Mouse (Mus musculus): ENCODE measurements at regions not wholly inside any gene's neighbourhood (a gene's known extent, or its start where the extent isn't known, plus 50 kb on each side); places are given as distances from the start of the nearest gene placed in this dataset.
"Not testable (repeated sequence)": the region's sequence is repeated elsewhere in the genome, so short reads cannot be mapped to it uniquely, and the experiment has no call there.

GRCm38 (mm10) chr2:116364136-116364535 is 298.5 kb upstream of the Meis2 start:
- no peak overlapping the region for H3K9ac ChIP-seq (ENCODE audit: low read length)
- no peaks in the 10 kb centered on the region for H3K36me3 ChIP-seq (ENCODE audit: control insufficient read depth, insufficient read depth, low read length)
- no peak overlapping the region for H3K27ac ChIP-seq (ENCODE audit: low read depth, low read length)
- 89% methylated on average over 2 of the region's 2 CpGs for WGBS
- H3K4me3 ChIP-seq (ENCODE audit: low read depth, low read length): no peak overlapping the region
- no peaks in the 10 kb centered on the region for H3K27me3 ChIP-seq (ENCODE audit: control insufficient read depth, insufficient read depth, low read length)
- H3K4me2 ChIP-seq (ENCODE audit: low read depth): no peak overlapping the region
- H3K9me3 ChIP-seq (ENCODE audit: control insufficient read depth, low read length): no peaks in the 10 kb centered on the region
- DNase-seq (ENCODE audit: low spot score) (no peak), ATAC-seq (ENCODE audit: insufficient read depth, low FRiP score, low TSS enrichment) (no peak)
- no peaks in the 10 kb centered on the region for H3K4me1 ChIP-seq (ENCODE audit: control insufficient read depth, insufficient read depth, low read length)

GRCm38 (mm10) chr2:116358145-116358544 is 292.5 kb upstream of the Meis2 start:
- DNase-seq (ENCODE audit: low spot score) (no peak), ATAC-seq (ENCODE audit: insufficient read depth, low FRiP score, low TSS enrichment) (no peak)
- H3K9me3 ChIP-seq (ENCODE audit: control insufficient read depth, low read length): no peaks in the 10 kb centered on the region
- H3K9ac ChIP-seq (ENCODE audit: low read length): no peak overlapping the region
- H3K4me3 ChIP-seq (ENCODE audit: low read depth, low read length): no peak overlapping the region
- no peak overlapping the region for H3K27ac ChIP-seq (ENCODE audit: low read depth, low read length)
- WGBS: 20% methylated on average over 1 of the region's 1 CpGs
- no peaks in the 10 kb centered on the region for H3K36me3 ChIP-seq (ENCODE audit: control insufficient read depth, insufficient read depth, low read length)
- no peaks in the 10 kb centered on the region for H3K4me1 ChIP-seq (ENCODE audit: control insufficient read depth, insufficient read depth, low read length)
- no peaks in the 10 kb centered on the region for H3K27me3 ChIP-seq (ENCODE audit: control insufficient read depth, insufficient read depth, low read length)
- no peak overlapping the region for H3K4me2 ChIP-seq (ENCODE audit: low read depth)

GRCm38 (mm10) chr2:116348530-116348914 is 282.9 kb upstream of the Meis2 start:
- no peak overlapping the region for H3K4me2 ChIP-seq (ENCODE audit: low read depth)
- H3K9me3 ChIP-seq (ENCODE audit: control insufficient read depth, low read length): no peaks in the 10 kb centered on the region
- H3K27me3 ChIP-seq (ENCODE audit: control insufficient read depth, insufficient read depth, low read length): no peaks in the 10 kb centered on the region
- no peaks in the 10 kb centered on the region for H3K36me3 ChIP-seq (ENCODE audit: control insufficient read depth, insufficient read depth, low read length)
- no peak for ATAC-seq (ENCODE audit: insufficient read depth, low FRiP score, low TSS enrichment)
- H3K27ac ChIP-seq (ENCODE audit: low read depth, low read length): no peak overlapping the region
- H3K4me1 ChIP-seq (ENCODE audit: control insufficient read depth, insufficient read depth, low read length): no peaks in the 10 kb centered on the region
- no peak overlapping the region for H3K4me3 ChIP-seq (ENCODE audit: low read depth, low read length)
- no peak for DNase-seq (ENCODE audit: low spot score)
- whole genome bisulfite sequencing: 81% methylated on average over 1 of the region's 1 CpGs
- no peak overlapping the region for H3K9ac ChIP-seq (ENCODE audit: low read length)

- ATAC-seq (ENCODE audit: insufficient read depth, low FRiP score, low TSS enrichment): no peak
- no peak overlapping the region for H3K4me3 ChIP-seq (ENCODE audit: low read depth, low read length)
- no peaks in the 10 kb centered on the region for H3K36me3 ChIP-seq (ENCODE audit: control insufficient read depth, insufficient read depth, low read length)
- 90% methylated on average over 3 of the region's 3 CpGs for WGBS
- no peak overlapping the region for H3K4me2 ChIP-seq (ENCODE audit: low read depth)
- no peaks in the 10 kb centered on the region for H3K4me1 ChIP-seq (ENCODE audit: control insufficient read depth, insufficient read depth, low read length)
- no peak for DNase-seq (ENCODE audit: low spot score)
- H3K9ac ChIP-seq (ENCODE audit: low read length): no peak overlapping the region
- H3K27ac ChIP-seq (ENCODE audit: low read depth, low read length): no peak overlapping the region
- H3K27me3 ChIP-seq (ENCODE audit: control insufficient read depth, insufficient read depth, low read length): no peaks in the 10 kb centered on the region
- no peaks in the 10 kb centered on the region for H3K9me3 ChIP-seq (ENCODE audit: control insufficient read depth, low read length)
Measured at GRCm38 (mm10) chr2:116347827-116348529, 282.3 kb upstream of the Meis2 start.

GRCm38 (mm10) chr2:116331801-116332200 is 266.2 kb upstream of the Meis2 start:
- WGBS: 88% methylated on average over 3 of the region's 3 CpGs
- no peaks in the 10 kb centered on the region for H3K36me3 ChIP-seq (ENCODE audit: control insufficient read depth, insufficient read depth, low read length)
- no peak overlapping the region for H3K27ac ChIP-seq (ENCODE audit: low read depth, low read length)
- H3K4me3 ChIP-seq (ENCODE audit: low read depth, low read length): no peak overlapping the region
- no peak for ATAC-seq (ENCODE audit: insufficient read depth, low FRiP score, low TSS enrichment)
- no peaks in the 10 kb centered on the region for H3K4me1 ChIP-seq (ENCODE audit: control insufficient read depth, insufficient read depth, low read length)
- H3K4me2 ChIP-seq (ENCODE audit: low read depth): no peak overlapping the region
- H3K27me3 ChIP-seq (ENCODE audit: control insufficient read depth, insufficient read depth, low read length): no peaks in the 10 kb centered on the region
- no peaks in the 10 kb centered on the region for H3K9me3 ChIP-seq (ENCODE audit: control insufficient read depth, low read length)
- DNase-seq (ENCODE audit: low spot score): no peak
- no peak overlapping the region for H3K9ac ChIP-seq (ENCODE audit: low read length)

GRCm38 (mm10) chr2:116322039-116322770 is 256.6 kb upstream of the Meis2 start:
- DNase-seq (ENCODE audit: low spot score): no peak
- no peak; the same call in 1 of the 2 replicates for ATAC-seq (ENCODE audit: insufficient read depth, low FRiP score, low TSS enrichment)
- H3K27ac ChIP-seq (ENCODE audit: low read depth, low read length): no peak overlapping the region

GRCm38 (mm10) chr2:116299551-116299950 is 233.9 kb upstream of the Meis2 start:
- Histone ChIP-seq H3K9me3 (ENCODE audit: control insufficient read depth, low read length) (no peaks in the 10 kb centered on the region), H3K27ac (ENCODE audit: low read depth, low read length) (no peak overlapping the region), H3K9ac (ENCODE audit: low read length) (no peak overlapping the region), H3K4me2 (ENCODE audit: low read depth) (no peak overlapping the region), H3K4me3 (ENCODE audit: low read depth, low read length) (no peak overlapping the region), H3K36me3 (ENCODE audit: control insufficient read depth, insufficient read depth, low read length) (no peaks in the 10 kb centered on the region), H3K4me1 (ENCODE audit: control insufficient read depth, insufficient read depth, low read length) (no peaks in the 10 kb centered on the region), H3K27me3 (ENCODE audit: control insufficient read depth, insufficient read depth, low read length) (no peaks in the 10 kb centered on the region)
- no peak for ATAC-seq (ENCODE audit: insufficient read depth, low FRiP score, low TSS enrichment)
- WGBS: 85% methylated on average over 1 of the region's 1 CpGs
- no peak for DNase-seq (ENCODE audit: low spot score)

More at GRCm38 (mm10) chr2:116322039-116322770, 256.6 kb upstream of the Meis2 start:
- Histone ChIP-seq H3K36me3 (ENCODE audit: control insufficient read depth, insufficient read depth, low read length) (no peaks in the 10 kb centered on the region), H3K27me3 (ENCODE audit: control insufficient read depth, insufficient read depth, low read length) (no peaks in the 10 kb centered on the region), H3K4me3 (ENCODE audit: low read depth, low read length) (no peak overlapping the region), H3K4me1 (ENCODE audit: control insufficient read depth, insufficient read depth, low read length) (no peaks in the 10 kb centered on the region), H3K9ac (ENCODE audit: low read length) (no peak overlapping the region), H3K4me2 (ENCODE audit: low read depth) (no peak overlapping the region), H3K9me3 (ENCODE audit: control insufficient read depth, low read length) (no peaks in the 10 kb centered on the region)
- WGBS: 82% methylated on average over 14 of the region's 14 CpGs

GRCm38 (mm10) chr2:116289886-116290285 is 224.2 kb upstream of the Meis2 start:
- Histone ChIP-seq H3K9me3 (ENCODE audit: control insufficient read depth, low read length) (no peaks in the 10 kb centered on the region), H3K36me3 (ENCODE audit: control insufficient read depth, insufficient read depth, low read length) (no peaks in the 10 kb centered on the region), H3K4me3 (ENCODE audit: low read depth, low read length) (no peak overlapping the region), H3K4me1 (ENCODE audit: control insufficient read depth, insufficient read depth, low read length) (no peaks in the 10 kb centered on the region), H3K4me2 (ENCODE audit: low read depth) (no peak overlapping the region), H3K27ac (ENCODE audit: low read depth, low read length) (no peak overlapping the region), H3K9ac (ENCODE audit: low read length) (no peak overlapping the region), H3K27me3 (ENCODE audit: control insufficient read depth, insufficient read depth, low read length) (no peaks in the 10 kb centered on the region)
- ATAC-seq (ENCODE audit: insufficient read depth, low FRiP score, low TSS enrichment) (no peak), DNase-seq (ENCODE audit: low spot score) (no peak)
- WGBS: 77% methylated on average over 7 of the region's 7 CpGs

- not testable (repeated sequence) for H3K27me3 ChIP-seq (ENCODE audit: control insufficient read depth, insufficient read depth, low read length); DNase-seq (ENCODE audit: low spot score); H3K36me3 ChIP-seq (ENCODE audit: control insufficient read depth, insufficient read depth, low read length); ATAC-seq (ENCODE audit: insufficient read depth, low FRiP score, low TSS enrichment); H3K4me3 ChIP-seq (ENCODE audit: low read depth, low read length); H3K27ac ChIP-seq (ENCODE audit: low read depth, low read length); H3K4me1 ChIP-seq (ENCODE audit: control insufficient read depth, insufficient read depth, low read length); H3K4me2 ChIP-seq (ENCODE audit: low read depth); H3K9me3 ChIP-seq (ENCODE audit: control insufficient read depth, low read length); H3K9ac ChIP-seq (ENCODE audit: low read length)
- 64% methylated on average over 3 of the region's 3 CpGs for WGBS
Measured at GRCm38 (mm10) chr2:116243191-116243590, 177.6 kb upstream of the Meis2 start.

Data from neural tube, embryonic 11.5 days (tissue).